Mouse (Mus musculus): ENCODE data around the gene Pck1.

The Pck1 gene

GRCm38 (mm10) chr2:173151784-173152284 is 1.0 kb upstream of the Pck1 start:
- no peak for DNase-seq

- no peak for DNase-seq
Measured at GRCm38 (mm10) chr2:173153266-173153665, 418 bp downstream of the Pck1 start.

GRCm38 (mm10) chr2:173154513-173154912 is 1.7 kb downstream of the Pck1 start:
- no peak for DNase-seq

GRCm38 (mm10) chr2:173154962-173155361 is 2.1 kb downstream of the Pck1 start:
- DNase-seq: no peak

- DNase-seq: no peak
Measured at GRCm38 (mm10) chr2:173155907-173156306, 3.1 kb downstream of the Pck1 start.

GRCm38 (mm10) chr2:173156923-173157322 is 4.1 kb downstream of the Pck1 start:
- DNase-seq: no peak

GRCm38 (mm10) chr2:173157376-173157775 is 4.5 kb downstream of the Pck1 start:
- DNase-seq: no peak

- DNase-seq: no peak
Measured at GRCm38 (mm10) chr2:173157871-173158270, 5.0 kb downstream of the Pck1 start.

GRCm38 (mm10) chr2:173158390-173159055 is 5.7 kb downstream of the Pck1 start:
- DNase-seq: no peak

GRCm38 (mm10) chr2:173159354-173160311 is 6.8 kb downstream of the Pck1 start:
- peak; percentile 73 for DNase-seq

- DNase-seq: no peak
Measured at GRCm38 (mm10) chr2:173163380-173163779, 10.5 kb downstream of the Pck1 start.

- DNase-seq: peak; percentile 49
Measured at GRCm38 (mm10) chr2:173164358-173164757, 11.5 kb downstream of the Pck1 start.

- no peak for DNase-seq
Measured at GRCm38 (mm10) chr2:173164946-173165345, 12.1 kb downstream of the Pck1 start.

GRCm38 (mm10) chr2:173165357-173165756 is 12.5 kb downstream of the Pck1 start:
- DNase-seq: no peak

- no peak for DNase-seq
Measured at GRCm38 (mm10) chr2:173168411-173168851, 15.6 kb downstream of the Pck1 start.

- no peak for DNase-seq
Measured at GRCm38 (mm10) chr2:173170081-173170480, 17.2 kb downstream of the Pck1 start.

GRCm38 (mm10) chr2:173170715-173171114 is 17.9 kb downstream of the Pck1 start:
- DNase-seq: no peak

- no peak for DNase-seq
Measured at GRCm38 (mm10) chr2:173171470-173171869, 18.6 kb downstream of the Pck1 start.

GRCm38 (mm10) chr2:173171956-173172355 is 19.1 kb downstream of the Pck1 start:
- no peak for DNase-seq

- DNase-seq: no peak
Measured at GRCm38 (mm10) chr2:173172386-173172785, 19.5 kb downstream of the Pck1 start.

GRCm38 (mm10) chr2:173173008-173173407 is 20.2 kb downstream of the Pck1 start:
- DNase-seq: peak; percentile 3

- peak; percentile 27 for DNase-seq
Measured at GRCm38 (mm10) chr2:173173521-173174511, 21.0 kb downstream of the Pck1 start.
